Mouse (Mus musculus) hindbrain, embryonic 13.5 days (tissue): ENCODE data around the gene Sema4g. TPM values are rescaled to one million over a fixed set of nuclear protein-coding genes. Genes with fewer than 3 reads are reported as not detected.
A peak's percentile ranks its signal among the peaks of the same experiment; 100 is the strongest.
"Not testable (repeated sequence)": the region's sequence is repeated elsewhere in the genome, so short reads cannot be mapped to it uniquely, and the experiment has no call there.

Experiments used
- ATAC-seq: fragments of 200-750 bp; cut with Nextera tagmentation; 2 replicates; pipeline ENCODE4 v1.8.0; 2017; ENCODE audit warnings: moderate TSS enrichment; ENCODE audit not compliant: low FRiP score
- H3K27ac ChIP-seq: fragments of 300-500 bp; sonication (generic); 2 replicates; pipeline ENCODE4 v1.5.1; 2015; ENCODE audit warnings: inconsistent platforms, mild to moderate bottlenecking, moderate library complexity
- H3K27me3 ChIP-seq: fragments of 300-500 bp; sonication (generic); 2 replicates; pipeline ENCODE4 v1.6.1; 2015; ENCODE audit warnings: mild to moderate bottlenecking, inconsistent platforms
- H3K36me3 ChIP-seq: fragments of 300-500 bp; sonication (generic); 2 replicates; pipeline ENCODE4 v1.6.1; 2015; ENCODE audit warnings: mild to moderate bottlenecking, inconsistent platforms
- H3K4me1 ChIP-seq: fragments of 300-500 bp; sonication (generic); replicated peaks from 2 replicates; pipeline ENCODE4 v1.6.1; 2015; ENCODE audit warnings: inconsistent platforms
- H3K4me2 ChIP-seq: fragments of 300-500 bp; sonication (generic); 2 replicates; pipeline ENCODE4 v1.6.1; 2015; ENCODE audit warnings: inconsistent platforms, mild to moderate bottlenecking, moderate library complexity
- H3K4me3 ChIP-seq: fragments of 300-500 bp; sonication (generic); 2 replicates; pipeline ENCODE4 v1.5.1; 2015; ENCODE audit warnings: mild to moderate bottlenecking, inconsistent platforms
- H3K9ac ChIP-seq: fragments of 300-500 bp; sonication (generic); 2 replicates; pipeline ENCODE4 v1.6.1; 2015; ENCODE audit warnings: mild to moderate bottlenecking, inconsistent platforms
- H3K9me3 ChIP-seq: fragments of 300-500 bp; sonication (generic); 2 replicates; pipeline ENCODE4 v1.6.1; 2016; ENCODE audit warnings: inconsistent platforms
- WGBS: fragments of 180-500 bp; shearing (Covaris S2); methylation state at CpG from one replicate; pipeline ENCODE4 v1.1.7; 2015; 5-methylcytosine and 5-hydroxymethylcytosine counted together
- polyA plus RNA-seq: library from polyadenylated mRNA; unstranded; fragments of >200 nt; fragmentation: Nextera tagmentation; extraction: Ambion mirVana; gene quantifications from 2 replicates; pipeline ENCODE4 v1.2.1, GENCODE M21; 2015

Gene Sema4g
- polyA plus RNA-seq, 1 experiment from 2014 or later: 19.2 TPM

GRCm38 (mm10) chr19:45028746-45029145 lies 39.8 kb downstream of the Sema4g start:
- H3K9ac ChIP-seq: no peak overlapping the region
- no peak for ATAC-seq
- H3K4me3 ChIP-seq: no peak overlapping the region
- no peaks in the 10 kb centered on the region for H3K27me3 ChIP-seq
- WGBS: 57% methylated on average over 19 of the region's 19 CpGs
- peaks cover 48% of the 10 kb centered on the region for H3K4me1 ChIP-seq
- no peak overlapping the region for H3K4me2 ChIP-seq
- H3K27ac ChIP-seq: no peak overlapping the region
- peaks cover 44% of the 10 kb centered on the region for H3K36me3 ChIP-seq
- H3K9me3 ChIP-seq: no peaks in the 10 kb centered on the region

GRCm38 (mm10) chr19:45029571-45029970 lies 40.7 kb downstream of the Sema4g start:
- no peak overlapping the region for H3K9ac ChIP-seq

GRCm38 (mm10) chr19:45030111-45030510 lies 41.2 kb downstream of the Sema4g start:
- H3K4me2 ChIP-seq: no peak overlapping the region
- no peak overlapping the region for H3K9ac ChIP-seq
- no peak overlapping the region for H3K27ac ChIP-seq
- H3K27me3 ChIP-seq: no peaks in the 10 kb centered on the region
- 45% methylated on average over 8 of the region's 8 CpGs for WGBS
- H3K4me1 ChIP-seq: peaks cover 44% of the 10 kb centered on the region
- peaks cover 33% of the 10 kb centered on the region for H3K36me3 ChIP-seq
- no peak overlapping the region for H3K4me3 ChIP-seq
- no peak for ATAC-seq
- no peaks in the 10 kb centered on the region for H3K9me3 ChIP-seq

More at GRCm38 (mm10) chr19:45029571-45029970, 40.7 kb downstream of the Sema4g start:
- no peak overlapping the region for H3K4me3 ChIP-seq
- no peak for ATAC-seq
- H3K4me1 ChIP-seq: peaks cover 44% of the 10 kb centered on the region
- H3K27me3 ChIP-seq: no peaks in the 10 kb centered on the region
- H3K27ac ChIP-seq: no peak overlapping the region
- 53% methylated on average over 9 of the region's 9 CpGs for WGBS
- H3K9me3 ChIP-seq: no peaks in the 10 kb centered on the region
- H3K4me2 ChIP-seq: no peak overlapping the region
- H3K36me3 ChIP-seq: peaks cover 38% of the 10 kb centered on the region

GRCm38 (mm10) chr19:45030746-45031693 lies 42.1 kb downstream of the Sema4g start:
- WGBS: 36% methylated on average over 20 of the region's 20 CpGs
- Histone ChIP-seq H3K4me3 (no peak overlapping the region), H3K9ac (no peak overlapping the region; the same call in 1 of the 2 replicates), H3K27ac (no peak overlapping the region), H3K27me3 (peaks cover 6% of the 10 kb centered on the region; the same call in 1 of the 2 replicates), H3K9me3 (no peaks in the 10 kb centered on the region), H3K4me2 (peak overlapping the region; percentile 34), H3K36me3 (peaks cover 24% of the 10 kb centered on the region), H3K4me1 (peaks cover 44% of the 10 kb centered on the region)
- peak; percentile 12; the same call in 1 of the 2 replicates for ATAC-seq

- Histone ChIP-seq H3K27me3 (peaks cover 14% of the 10 kb centered on the region), H3K9me3 (no peaks in the 10 kb centered on the region), H3K4me3 (no peak overlapping the region), H3K4me1 (peaks cover 44% of the 10 kb centered on the region), H3K4me2 (no peak overlapping the region), H3K27ac (no peak overlapping the region), H3K9ac (no peak overlapping the region), H3K36me3 (peaks cover 17% of the 10 kb centered on the region)
- ATAC-seq: peak; percentile 51; the same call in 1 of the 2 replicates
- 21% methylated on average over 4 of the region's 4 CpGs for WGBS
Measured at GRCm38 (mm10) chr19:45031780-45032179, 42.9 kb downstream of the Sema4g start.

- WGBS: 48% methylated on average over 17 of the region's 17 CpGs
- H3K4me1 ChIP-seq: peaks cover 36% of the 10 kb centered on the region
- no peak overlapping the region for H3K4me2 ChIP-seq
- H3K27ac ChIP-seq: no peak overlapping the region
- no peaks in the 10 kb centered on the region for H3K9me3 ChIP-seq
- no peak for ATAC-seq
- peaks cover 8% of the 10 kb centered on the region for H3K36me3 ChIP-seq
- H3K27me3 ChIP-seq: peaks cover 17% of the 10 kb centered on the region
- H3K9ac ChIP-seq: peak overlapping the region; percentile 29
- no peak overlapping the region for H3K4me3 ChIP-seq
Measured at GRCm38 (mm10) chr19:45032570-45033332, 43.9 kb downstream of the Sema4g start.

GRCm38 (mm10) chr19:45036867-45037266 lies 48.0 kb downstream of the Sema4g start:
- H3K9me3 ChIP-seq: no peaks in the 10 kb centered on the region
- no peak overlapping the region for H3K9ac ChIP-seq
- 31% methylated on average over 16 of the region's 16 CpGs for WGBS
- H3K27me3 ChIP-seq: peaks cover 32% of the 10 kb centered on the region
- H3K4me2 ChIP-seq: no peak overlapping the region
- H3K27ac ChIP-seq: no peak overlapping the region
- no peak for ATAC-seq
- H3K4me3 ChIP-seq: no peak overlapping the region
- no peaks in the 10 kb centered on the region for H3K36me3 ChIP-seq
- H3K4me1 ChIP-seq: peaks cover 15% of the 10 kb centered on the region

DNA sequence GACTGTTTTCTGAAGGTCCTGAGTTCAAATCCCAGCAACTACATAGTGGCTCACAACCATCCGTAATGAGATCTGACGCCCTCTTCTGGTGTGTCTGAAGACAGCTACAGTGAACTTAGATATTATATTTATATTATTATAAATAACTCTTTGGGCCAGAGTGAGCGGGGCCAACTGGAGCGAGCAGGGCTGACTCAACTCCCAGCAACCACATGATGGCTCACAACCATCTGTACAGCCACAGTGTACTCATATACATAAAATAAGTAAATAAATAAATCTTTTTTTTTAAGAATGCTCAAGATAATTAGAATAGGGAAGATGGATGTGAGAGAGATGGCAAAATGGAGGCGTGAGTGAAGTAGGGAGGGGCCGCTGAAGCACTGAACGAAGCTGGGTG lies 49.3 kb downstream of the Sema4g start:
- not testable (repeated sequence) for H3K4me2 ChIP-seq, H3K36me3 ChIP-seq, H3K4me3 ChIP-seq, H3K9ac ChIP-seq, H3K27ac ChIP-seq, H3K9me3 ChIP-seq, ATAC-seq, H3K4me1 ChIP-seq
- WGBS: 91% methylated on average over 7 of the region's 7 CpGs
- H3K27me3 ChIP-seq: peaks cover 35% of the 10 kb centered on the region

DNA sequence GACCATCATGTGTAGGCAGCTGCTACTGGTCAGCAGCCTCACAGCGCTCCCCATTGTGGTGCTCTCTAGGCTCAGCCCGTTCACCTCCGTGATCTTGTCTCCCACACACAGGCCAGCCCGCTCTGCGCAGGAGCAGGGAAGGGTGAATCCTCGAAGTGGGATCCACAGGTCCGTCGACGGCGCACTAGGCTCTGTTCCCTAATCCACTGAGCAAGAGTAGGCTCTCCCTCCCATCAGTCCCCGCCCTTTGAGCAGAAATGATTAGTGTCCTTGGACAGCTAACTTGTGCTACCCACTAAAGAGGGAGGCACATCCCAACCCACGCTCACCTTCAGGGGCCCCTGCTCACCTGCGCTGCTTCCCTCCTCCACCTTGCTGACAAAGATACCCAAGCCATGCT lies 51.3 kb downstream of the Sema4g start:
- H3K27me3 ChIP-seq: peaks cover 47% of the 10 kb centered on the region
- no peak overlapping the region for H3K4me2 ChIP-seq
- 52% methylated on average over 13 of the region's 13 CpGs for WGBS
- no peak overlapping the region for H3K4me3 ChIP-seq
- ATAC-seq: no peak
- no peaks in the 10 kb centered on the region for H3K9me3 ChIP-seq
- H3K4me1 ChIP-seq: peaks cover 10% of the 10 kb centered on the region; the same call in 1 of the 2 replicates
- no peaks in the 10 kb centered on the region for H3K36me3 ChIP-seq
- no peak overlapping the region for H3K9ac ChIP-seq
- H3K27ac ChIP-seq: no peak overlapping the region

GRCm38 (mm10) chr19:45044389-45044927 lies 55.6 kb downstream of the Sema4g start:
- Histone ChIP-seq H3K27me3 (peaks cover 34% of the 10 kb centered on the region), H3K4me1 (peaks cover 44% of the 10 kb centered on the region), H3K27ac (no peak overlapping the region), H3K9me3 (no peaks in the 10 kb centered on the region), H3K9ac (no peak overlapping the region), H3K4me2 (no peak overlapping the region), H3K36me3 (peaks cover 5% of the 10 kb centered on the region; the same call in 1 of the 2 replicates), H3K4me3 (no peak overlapping the region)
- 54% methylated on average over 11 of the region's 11 CpGs for WGBS
- no peak for ATAC-seq

DNA sequence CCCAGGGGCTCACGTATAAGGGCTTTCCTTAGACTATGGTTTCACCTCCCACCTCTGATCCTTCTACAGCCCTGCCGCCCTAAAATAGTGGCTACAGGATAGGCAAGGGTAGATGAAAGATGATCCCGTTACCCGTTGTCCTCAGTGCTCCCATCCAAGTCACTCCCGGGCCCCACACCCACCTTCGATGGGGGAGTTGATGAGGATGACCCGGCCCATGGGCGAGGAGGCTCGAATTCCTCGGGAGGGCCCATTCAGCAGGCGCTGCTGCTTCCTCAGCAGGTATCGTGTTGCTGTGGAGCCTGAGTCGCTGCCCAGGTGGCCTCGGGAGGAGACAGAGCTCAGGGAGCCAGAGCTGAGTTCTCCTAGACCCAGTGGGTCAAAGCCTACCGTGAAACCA lies 56.3 kb downstream of the Sema4g start:
- Histone ChIP-seq H3K27ac (no peak overlapping the region), H3K4me2 (no peak overlapping the region), H3K9me3 (no peaks in the 10 kb centered on the region), H3K4me3 (no peak overlapping the region), H3K27me3 (peaks cover 26% of the 10 kb centered on the region), H3K9ac (no peak overlapping the region), H3K4me1 (peaks cover 48% of the 10 kb centered on the region), H3K36me3 (peaks cover 8% of the 10 kb centered on the region)
- ATAC-seq: no peak
- WGBS: 49% methylated on average over 15 of the region's 15 CpGs

- Histone ChIP-seq H3K36me3 (peaks cover 12% of the 10 kb centered on the region), H3K4me1 (peaks cover 50% of the 10 kb centered on the region), H3K9ac (peak within 1 kb of the TSS; percentile 83), H3K4me2 (peak within 1 kb of the TSS; percentile 79), H3K27me3 (peaks cover 24% of the 10 kb centered on the region), H3K4me3 (peak within 1 kb of the TSS; percentile 63), H3K9me3 (no peaks in the 10 kb centered on the region), H3K27ac (peak within 1 kb of the TSS; percentile 92)
- no peak for ATAC-seq
- WGBS: 83% methylated on average over 5 of the region's 5 CpGs
Measured at GRCm38 (mm10) chr19:45045651-45046050, 56.8 kb downstream of the Sema4g start, which contains the start of gene Pdzd7. Pdzd7 (minus strand) TSS chr19:45045717.
